Mouse (Mus musculus) myocyte (in vitro differentiated cells): ENCODE data around the gene Mbnl1. TPM values are rescaled to one million over a fixed set of nuclear protein-coding genes. Genes with fewer than 3 reads are reported as not detected.

Source experiments
- H3K27me3 ChIP-seq: one replicate; pipeline ENCODE4 v1.6.1; 2011; ENCODE audit not compliant: control insufficient read depth, insufficient read depth, insufficient read length
- H3K36me3 ChIP-seq: one replicate; pipeline ENCODE4 v1.6.1; 2011; ENCODE audit not compliant: control insufficient read depth, insufficient read depth
- H3K4me2 ChIP-seq: one replicate; pipeline ENCODE4 v1.6.1; 2011; ENCODE audit warnings: low read depth, control low read depth
- H3K4me3 ChIP-seq: one replicate; pipeline ENCODE4 v1.5.1; 2011; ENCODE audit warnings: mild to moderate bottlenecking, control low read depth, moderate library complexity
- H3K79me2 ChIP-seq: one replicate; pipeline ENCODE4 v1.6.1; 2011; ENCODE audit not compliant: control insufficient read depth, insufficient read depth
- H3ac ChIP-seq: one replicate; pipeline ENCODE4 v1.6.1; 2011; ENCODE audit not compliant: control insufficient read depth, insufficient read length
- CEBPB ChIP-seq: IDR thresholded peaks from 2 replicates; pipeline ENCODE4 v1.6.1; 2011; ENCODE audit warnings: mild to moderate bottlenecking, moderate library complexity; ENCODE audit not compliant: poor library complexity, insufficient read depth, severe bottlenecking
- E2F4 ChIP-seq: IDR thresholded peaks from one replicate; pipeline ENCODE4 v1.6.1; 2011; ENCODE audit warnings: mild to moderate bottlenecking, control low read depth, moderate library complexity; ENCODE audit not compliant: insufficient read depth
- MAX ChIP-seq: IDR thresholded peaks from one replicate; pipeline ENCODE4 v1.6.1; 2011; ENCODE audit warnings: low read depth, mild to moderate bottlenecking, control low read depth
- MYOD1 ChIP-seq, 3 experiments: IDR thresholded peaks; one replicate each; pipeline ENCODE4 v1.6.1; 2011; ENCODE audit warnings: control low read depth in 2 of 3, low read depth in 2 of 3, mild to moderate bottlenecking in 2 of 3, moderate library complexity in 1 of 3; ENCODE audit not compliant: insufficient read length in 2 of 3, control insufficient read depth in 1 of 3
- MYOG ChIP-seq, 3 experiments: IDR thresholded peaks; one replicate each; pipeline ENCODE4 v1.6.1; 2011; ENCODE audit warnings: control low read depth in 2 of 3, low read depth in 2 of 3, mild to moderate bottlenecking in 2 of 3; ENCODE audit not compliant: insufficient read length in 2 of 3, control insufficient read depth in 1 of 3, insufficient read depth in 1 of 3
- POLR2A ChIP-seq: IDR thresholded peaks from one replicate; pipeline ENCODE4 v1.6.1; 2011; ENCODE audit warnings: low read depth, mild to moderate bottlenecking, control low read depth, moderate library complexity; ENCODE audit not compliant: insufficient read length
- POLR2AphosphoS2 ChIP-seq: IDR thresholded peaks from one replicate; pipeline ENCODE4 v1.6.1; 2011; ENCODE audit warnings: low read depth, control low read depth; ENCODE audit not compliant: insufficient read length
- REST ChIP-seq: IDR thresholded peaks from one replicate; pipeline ENCODE4 v1.6.1; 2011; ENCODE audit warnings: mild to moderate bottlenecking, control low read depth, moderate library complexity; ENCODE audit not compliant: insufficient read depth, insufficient read length
- SRF ChIP-seq: IDR thresholded peaks from one replicate; pipeline ENCODE4 v1.6.1; 2011; ENCODE audit warnings: low read depth; ENCODE audit not compliant: control insufficient read depth, insufficient read length
- TCF12 ChIP-seq: IDR thresholded peaks from one replicate; pipeline ENCODE4 v1.6.1; 2011; ENCODE audit warnings: mild to moderate bottlenecking, control low read depth; ENCODE audit not compliant: poor library complexity, insufficient read depth, severe bottlenecking
- TCF3 ChIP-seq: IDR thresholded peaks from one replicate; pipeline ENCODE4 v1.6.1; 2011; ENCODE audit warnings: low read depth, control low read depth; ENCODE audit not compliant: insufficient read length
- USF1 ChIP-seq: IDR thresholded peaks from one replicate; pipeline ENCODE4 v1.6.1; 2011; ENCODE audit warnings: low read depth, mild to moderate bottlenecking, control low read depth, moderate library complexity
- polyA plus RNA-seq: library from polyadenylated mRNA; unstranded; fragments of >200 nt; fragmentation: generic; extraction: Trizol; gene quantifications from one replicate; pipeline ENCODE4 v1.2.1, GENCODE M21; 2012; ENCODE audit warnings: missing spikeins

The Mbnl1 gene
- 24.7 TPM for polyA plus RNA-seq

- no peak within 1 kb of the TSS for H3K4me3 ChIP-seq
- no peaks in the 10 kb centered on the region for H3K79me2 ChIP-seq
- H3ac ChIP-seq, result no peak within 1 kb of the TSS
- no peaks in the 10 kb centered on the region for H3K27me3 ChIP-seq
- peak within 1 kb of the TSS; percentile 38 for H3K4me2 ChIP-seq
- no peaks in the 10 kb centered on the region for H3K36me3 ChIP-seq
- TF ChIP-seq CEBPB, result no peak
- no peak for TF ChIP-seq E2F4
- no peak for TF ChIP-seq REST
- TF ChIP-seq TCF12, result no peak
- TF ChIP-seq POLR2AphosphoS2, result no peak
- TF ChIP-seq SRF, result no peak
- no peak for TF ChIP-seq MAX
- TF ChIP-seq POLR2A, result no peak
- no peak for TF ChIP-seq TCF3
- TF ChIP-seq USF1, result no peak
- TF ChIP-seq MYOG (IDR thresholded peaks at IDR 0.05; ENCODE audit: control insufficient read depth in 1 of 3, insufficient read depth in 1 of 3, insufficient read length in 2 of 3, low read depth in 2 of 3), result no peak
- TF ChIP-seq MYOD1 (IDR thresholded peaks at IDR 0.05; ENCODE audit: control insufficient read depth in 1 of 3, insufficient read length in 2 of 3, low read depth in 2 of 3), result no peak
Observed at GRCm38 (mm10) chr3:60472681-60473177, at the start of gene Mbnl1. Gene Mbnl1 (plus strand): TSS chr3:60472830.

GRCm38 (mm10) chr3:60424148-60424547 is 48.5 kb upstream of the Mbnl1 start:
- Histone ChIP-seq H3ac (no peak overlapping the region), H3K4me2 (no peak overlapping the region), H3K79me2 (no peaks in the 10 kb centered on the region), H3K36me3 (no peaks in the 10 kb centered on the region), H3K27me3 (no peaks in the 10 kb centered on the region), H3K4me3 (no peak overlapping the region)
- TF ChIP-seq MYOG (IDR thresholded peaks at IDR 0.05; ENCODE audit: control insufficient read depth in 1 of 3, insufficient read depth in 1 of 3, insufficient read length in 2 of 3, low read depth in 2 of 3), result no peak
- no peak for TF ChIP-seq POLR2AphosphoS2
- TF ChIP-seq E2F4, result no peak
- TF ChIP-seq USF1, result no peak
- TF ChIP-seq SRF, result no peak

GRCm38 (mm10) chr3:60429049-60429448 is 43.6 kb upstream of the Mbnl1 start:
- TF ChIP-seq E2F4 (no peak), MYOG (IDR thresholded peaks at IDR 0.05; ENCODE audit: control insufficient read depth in 1 of 3, insufficient read depth in 1 of 3, insufficient read length in 2 of 3, low read depth in 2 of 3) (no peak), CEBPB (no peak), SRF (no peak), POLR2A (no peak), TCF12 (no peak), MAX (no peak), POLR2AphosphoS2 (no peak), MYOD1 (IDR thresholded peaks at IDR 0.05; ENCODE audit: control insufficient read depth in 1 of 3, insufficient read length in 2 of 3, low read depth in 2 of 3) (no peak), TCF3 (no peak), REST (no peak), USF1 (no peak)
- H3K36me3 ChIP-seq, result no peaks in the 10 kb centered on the region
- H3K79me2 ChIP-seq, result no peaks in the 10 kb centered on the region
- no peak overlapping the region for H3ac ChIP-seq
- H3K4me3 ChIP-seq, result no peak overlapping the region
- H3K4me2 ChIP-seq, result no peak overlapping the region
- H3K27me3 ChIP-seq, result no peaks in the 10 kb centered on the region

GRCm38 (mm10) chr3:60437254-60437653 is 35.4 kb upstream of the Mbnl1 start:
- no peak for TF ChIP-seq TCF12
- TF ChIP-seq MYOG (IDR thresholded peaks at IDR 0.05; ENCODE audit: control insufficient read depth in 1 of 3, insufficient read depth in 1 of 3, insufficient read length in 2 of 3, low read depth in 2 of 3), result no peak
- TF ChIP-seq TCF3, result no peak
- no peak for TF ChIP-seq E2F4
- TF ChIP-seq POLR2A, result no peak
- TF ChIP-seq MYOD1 (IDR thresholded peaks at IDR 0.05; ENCODE audit: control insufficient read depth in 1 of 3, insufficient read length in 2 of 3, low read depth in 2 of 3), result no peak
- TF ChIP-seq SRF, result no peak
- no peak for TF ChIP-seq CEBPB
- no peak for TF ChIP-seq REST
- no peak for TF ChIP-seq USF1
- TF ChIP-seq POLR2AphosphoS2, result no peak
- no peak for TF ChIP-seq MAX
- no peaks in the 10 kb centered on the region for H3K79me2 ChIP-seq
- no peak overlapping the region for H3K4me2 ChIP-seq
- no peaks in the 10 kb centered on the region for H3K36me3 ChIP-seq
- H3K27me3 ChIP-seq, result no peaks in the 10 kb centered on the region
- no peak overlapping the region for H3K4me3 ChIP-seq
- H3ac ChIP-seq, result no peak overlapping the region

- Histone ChIP-seq H3K79me2 (no peaks in the 10 kb centered on the region), H3K27me3 (no peaks in the 10 kb centered on the region), H3K4me3 (no peak overlapping the region), H3K36me3 (no peaks in the 10 kb centered on the region), H3ac (no peak overlapping the region), H3K4me2 (no peak overlapping the region)
- peak; percentile 78 for TF ChIP-seq CEBPB
- no peak for TF ChIP-seq REST
Observed at GRCm38 (mm10) chr3:60437678-60438232, 34.9 kb upstream of the Mbnl1 start.
